Mouse (Mus musculus) midbrain, embryonic 11.5 days (tissue): ENCODE measurements around the gene Pik3ca. TPM values are rescaled to one million over a fixed set of nuclear protein-coding genes. Genes with fewer than 3 reads are reported as not detected.

Experiments used
- ATAC-seq: fragments of 200-750 bp; cut with Nextera tagmentation; 2 replicates; pipeline ENCODE4 v1.8.0; 2017; ENCODE audit warnings: moderate TSS enrichment, moderate library complexity; ENCODE audit not compliant: low FRiP score
- DNase-seq: peaks from one replicate; pipeline ENCODE4 v3.0.0; 2015; ENCODE audit warnings: low spot score; ENCODE audit errors: missing footprints
- H3K27ac ChIP-seq: fragments of 300-500 bp; sonication (generic); 2 replicates; pipeline ENCODE4 v1.5.1; 2014; ENCODE audit warnings: low read depth, low read length
- H3K27me3 ChIP-seq: fragments of 300-500 bp; sonication (generic); 2 replicates; pipeline ENCODE4 v1.6.1; 2014; ENCODE audit warnings: mild to moderate bottlenecking, low read length, moderate library complexity, mixed read lengths; ENCODE audit not compliant: control insufficient read depth, insufficient read depth
- H3K36me3 ChIP-seq: fragments of 300-500 bp; sonication (generic); 2 replicates; pipeline ENCODE4 v1.6.1; 2014; ENCODE audit warnings: mild to moderate bottlenecking, low read length, moderate library complexity, mixed read lengths; ENCODE audit not compliant: control insufficient read depth, insufficient read depth
- H3K4me1 ChIP-seq: fragments of 300-500 bp; sonication (generic); 2 replicates; pipeline ENCODE4 v1.6.1; 2014; ENCODE audit warnings: low read length; ENCODE audit not compliant: control insufficient read depth, insufficient read depth
- H3K4me2 ChIP-seq: fragments of 300-500 bp; sonication (generic); 2 replicates; pipeline ENCODE4 v1.6.1; 2014; ENCODE audit warnings: mild to moderate bottlenecking, moderate library complexity
- H3K4me3 ChIP-seq: fragments of 300-500 bp; sonication (generic); 2 replicates; pipeline ENCODE4 v1.5.1; 2014; ENCODE audit warnings: low read depth, low read length
- H3K9ac ChIP-seq: fragments of 300-500 bp; sonication (generic); 2 replicates; pipeline ENCODE4 v1.6.1; 2014; ENCODE audit warnings: low read length
- H3K9me3 ChIP-seq: fragments of 300-500 bp; sonication (generic); 2 replicates; pipeline ENCODE4 v1.6.1; 2016; ENCODE audit warnings: low read length; ENCODE audit not compliant: control insufficient read depth
- WGBS: fragments of 180-500 bp; shearing (Covaris S2); extraction: QIAGEN DNeasy Blood & Tissue Kit; methylation state at CpG from one replicate; pipeline ENCODE4 v1.1.7; 2014; 5-methylcytosine and 5-hydroxymethylcytosine counted together
- polyA plus RNA-seq: library from polyadenylated mRNA; unstranded; fragments of >200 nt; fragmentation: Nextera tagmentation; extraction: Ambion mirVana; gene quantifications from 2 replicates; pipeline ENCODE4 v1.2.1, GENCODE M21; 2014

The Pik3ca gene
- polyA plus RNA-seq, 1 experiment from 2014 or later: 12.7 TPM

DNA sequence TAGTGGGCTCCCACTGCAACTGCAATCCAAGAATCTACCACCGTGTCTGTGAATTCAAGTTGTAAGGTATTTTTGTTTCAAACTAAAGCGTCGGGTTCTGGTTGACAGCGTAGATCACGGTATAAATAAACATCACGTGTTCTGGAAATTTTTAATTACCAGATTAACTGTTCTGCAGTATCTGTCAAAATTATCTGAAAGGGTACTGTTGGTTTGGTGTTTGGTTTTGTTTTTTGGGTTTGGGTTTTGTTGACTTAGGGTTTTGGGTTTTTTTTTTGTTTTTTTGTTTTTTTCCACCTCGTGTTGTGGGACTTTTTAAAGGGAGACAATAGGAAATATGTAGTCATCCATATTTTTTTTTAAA is 686 bp downstream of the Pik3ca start:
- peak overlapping the region; percentile 91 for H3K4me3 ChIP-seq
- 1% methylated on average over 7 of the region's 7 CpGs for WGBS
- H3K36me3 ChIP-seq: no peaks in the 10 kb centered on the region
- H3K4me2 ChIP-seq: peak overlapping the region; percentile 76
- H3K9me3 ChIP-seq: no peaks in the 10 kb centered on the region
- no peak for ATAC-seq
- peak overlapping the region; percentile 91; the same call in 1 of the 2 replicates for H3K9ac ChIP-seq
- H3K27me3 ChIP-seq: no peaks in the 10 kb centered on the region
- H3K27ac ChIP-seq: no peak overlapping the region
- DNase-seq: no peak
- peaks cover 17% of the 10 kb centered on the region for H3K4me1 ChIP-seq

GRCm38 (mm10) chr3:32398623-32399022 is 1.2 kb downstream of the Pik3ca start:
- H3K36me3 ChIP-seq: no peaks in the 10 kb centered on the region
- H3K4me2 ChIP-seq: peak overlapping the region; percentile 76
- H3K9me3 ChIP-seq: no peaks in the 10 kb centered on the region
- ATAC-seq (no peak), DNase-seq (peak; percentile 87)
- H3K4me1 ChIP-seq: peaks cover 17% of the 10 kb centered on the region
- no peak overlapping the region for H3K9ac ChIP-seq
- no peak overlapping the region for H3K27ac ChIP-seq
- H3K4me3 ChIP-seq: no peak overlapping the region
- 6% methylated on average over 4 of the region's 4 CpGs for WGBS
- no peaks in the 10 kb centered on the region for H3K27me3 ChIP-seq

DNA sequence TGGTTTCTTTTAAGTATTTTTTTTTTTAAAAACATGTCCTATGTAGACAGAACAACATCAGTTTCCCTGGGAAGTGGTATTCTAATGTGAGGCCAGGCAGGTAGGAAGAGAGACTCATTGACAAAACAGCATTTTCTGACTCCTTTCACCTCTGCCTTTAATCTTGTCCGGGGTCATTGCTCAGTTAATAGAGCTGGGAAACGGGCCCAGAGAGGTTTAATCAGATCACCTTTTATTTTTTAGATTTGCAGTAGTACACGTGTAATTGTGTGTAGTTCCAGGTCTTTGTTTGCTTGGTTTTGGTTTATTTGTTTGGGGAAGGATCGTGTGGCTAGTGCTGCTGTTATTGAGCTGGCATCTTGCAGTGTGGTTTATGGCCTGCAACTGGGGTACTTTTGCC is 1.9 kb downstream of the Pik3ca start:
- no peak overlapping the region for H3K9ac ChIP-seq
- peaks cover 17% of the 10 kb centered on the region for H3K4me1 ChIP-seq
- DNase-seq (no peak), ATAC-seq (no peak)
- H3K4me3 ChIP-seq: no peak overlapping the region
- no peak overlapping the region for H3K4me2 ChIP-seq
- no peak overlapping the region for H3K27ac ChIP-seq
- no peaks in the 10 kb centered on the region for H3K36me3 ChIP-seq
- no peaks in the 10 kb centered on the region for H3K9me3 ChIP-seq
- 10% methylated on average over 4 of the region's 4 CpGs for WGBS
- no peaks in the 10 kb centered on the region for H3K27me3 ChIP-seq

GRCm38 (mm10) chr3:32399931-32400330 is 2.5 kb downstream of the Pik3ca start:
- H3K4me3 ChIP-seq: no peak overlapping the region
- WGBS: 47% methylated on average over 2 of the region's 2 CpGs
- no peak overlapping the region for H3K9ac ChIP-seq
- no peaks in the 10 kb centered on the region for H3K9me3 ChIP-seq
- no peaks in the 10 kb centered on the region for H3K27me3 ChIP-seq
- H3K27ac ChIP-seq: no peak overlapping the region
- no peak overlapping the region for H3K4me2 ChIP-seq
- no peak for ATAC-seq
- H3K4me1 ChIP-seq: peaks cover 17% of the 10 kb centered on the region
- no peaks in the 10 kb centered on the region for H3K36me3 ChIP-seq
- no peak for DNase-seq

- DNase-seq: no peak
- 72% methylated on average over 3 of the region's 3 CpGs for WGBS
- H3K4me2 ChIP-seq: no peak overlapping the region
- H3K9me3 ChIP-seq: no peaks in the 10 kb centered on the region
- no peak overlapping the region for H3K27ac ChIP-seq
- H3K4me3 ChIP-seq: no peak overlapping the region
- H3K27me3 ChIP-seq: no peaks in the 10 kb centered on the region
- ATAC-seq: no peak
- peaks cover 17% of the 10 kb centered on the region for H3K4me1 ChIP-seq
- no peaks in the 10 kb centered on the region for H3K36me3 ChIP-seq
- H3K9ac ChIP-seq: no peak overlapping the region
Observed at GRCm38 (mm10) chr3:32401591-32401990, 4.1 kb downstream of the Pik3ca start.

DNA sequence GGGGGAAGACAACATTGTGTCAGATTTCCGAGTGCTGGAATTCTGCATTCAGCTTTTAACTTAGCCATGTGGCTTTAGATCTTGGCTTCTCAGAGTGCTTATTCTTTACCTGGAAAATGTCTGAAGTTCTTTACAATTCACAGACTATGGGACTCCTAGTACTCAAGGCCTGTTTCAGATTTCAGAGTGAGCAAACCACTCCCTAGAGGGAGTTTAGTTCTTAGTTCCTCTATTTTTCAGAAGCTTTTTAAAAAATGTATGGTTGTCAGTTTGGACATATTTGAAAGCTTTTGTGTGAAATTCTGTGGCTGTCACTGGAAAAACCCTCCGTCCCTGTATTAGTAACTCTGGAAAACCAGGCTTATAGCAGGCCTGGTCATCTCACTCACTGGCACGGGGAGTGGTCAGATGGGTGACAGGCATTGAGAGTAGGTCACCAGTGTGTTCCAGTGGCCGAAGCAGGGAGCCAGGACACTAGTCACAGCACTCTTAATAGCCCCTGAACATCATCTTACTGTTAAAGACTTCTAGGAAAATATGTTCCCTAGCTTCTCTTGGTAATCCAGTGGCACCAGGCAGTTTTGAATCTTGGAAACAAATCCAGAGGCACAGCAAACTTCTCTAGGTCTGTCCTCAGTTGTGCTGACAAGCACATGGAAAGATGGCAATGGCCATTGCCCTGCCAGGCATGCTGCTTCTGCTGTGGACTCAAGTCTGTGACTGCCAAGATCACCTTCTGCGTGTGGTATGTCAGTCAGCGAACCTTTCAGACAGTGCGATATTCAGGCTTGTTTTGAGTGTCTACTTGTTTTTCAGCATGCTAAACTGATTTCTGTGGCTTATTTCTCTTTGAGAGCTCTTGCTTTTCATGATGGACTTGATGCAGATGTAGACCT is 5.8 kb downstream of the Pik3ca start:
- Histone ChIP-seq H3K4me1 (peaks cover 14% of the 10 kb centered on the region), H3K4me3 (no peak overlapping the region), H3K27me3 (no peaks in the 10 kb centered on the region), H3K27ac (no peak overlapping the region), H3K36me3 (no peaks in the 10 kb centered on the region), H3K9me3 (no peaks in the 10 kb centered on the region), H3K9ac (no peak overlapping the region), H3K4me2 (no peak overlapping the region)
- WGBS: 82% methylated on average over 7 of the region's 7 CpGs
- ATAC-seq: no peak
- DNase-seq: peak; percentile 64

- H3K27me3 ChIP-seq: no peaks in the 10 kb centered on the region
Observed at GRCm38 (mm10) chr3:32405699-32406098, 8.2 kb downstream of the Pik3ca start.

GRCm38 (mm10) chr3:32406804-32407203 is 9.3 kb downstream of the Pik3ca start:
- H3K4me2 ChIP-seq: no peak overlapping the region
- H3K4me1 ChIP-seq: no peaks in the 10 kb centered on the region
- no peaks in the 10 kb centered on the region for H3K9me3 ChIP-seq
- ATAC-seq (no peak), DNase-seq (peak; percentile 17)
- WGBS: 87% methylated on average over 6 of the region's 6 CpGs
- H3K27ac ChIP-seq: no peak overlapping the region
- H3K4me3 ChIP-seq: no peak overlapping the region
- H3K27me3 ChIP-seq: no peaks in the 10 kb centered on the region
- no peak overlapping the region for H3K9ac ChIP-seq
- H3K36me3 ChIP-seq: no peaks in the 10 kb centered on the region

More at GRCm38 (mm10) chr3:32405699-32406098, 8.2 kb downstream of the Pik3ca start:
- ATAC-seq (no peak), DNase-seq (no peak)
- WGBS: 97% methylated on average over 1 of the region's 1 CpGs
- no peaks in the 10 kb centered on the region for H3K9me3 ChIP-seq
- no peak overlapping the region for H3K4me2 ChIP-seq
- H3K4me3 ChIP-seq: no peak overlapping the region
- no peak overlapping the region for H3K27ac ChIP-seq
- H3K4me1 ChIP-seq: peaks cover 2% of the 10 kb centered on the region; the same call in 1 of the 2 replicates
- H3K36me3 ChIP-seq: no peaks in the 10 kb centered on the region
- H3K9ac ChIP-seq: no peak overlapping the region

- H3K27ac ChIP-seq: no peak overlapping the region
- ATAC-seq (no peak), DNase-seq (no peak)
- no peak overlapping the region for H3K4me2 ChIP-seq
- no peaks in the 10 kb centered on the region for H3K36me3 ChIP-seq
- no peaks in the 10 kb centered on the region for H3K4me1 ChIP-seq
- 90% methylated on average over 3 of the region's 3 CpGs for WGBS
- H3K9me3 ChIP-seq: no peaks in the 10 kb centered on the region
- no peak overlapping the region for H3K9ac ChIP-seq
- H3K4me3 ChIP-seq: no peak overlapping the region
- no peaks in the 10 kb centered on the region for H3K27me3 ChIP-seq
Observed at GRCm38 (mm10) chr3:32408811-32409273, 11.4 kb downstream of the Pik3ca start.
